Mouse (Mus musculus) stomach, postnatal 0 days (tissue): ENCODE results near the gene Frmd4b.

Experiments
- CTCF ChIP-seq: IDR thresholded peaks from 2 replicates; pipeline ENCODE4 v1.5.1; 2016; ENCODE audit warnings: antibody characterized with exemption, low read depth, mild to moderate bottlenecking, moderate library complexity
- EP300 ChIP-seq: optimal IDR thresholded peaks from 2 replicates; pipeline ENCODE3; 2016; ENCODE audit warnings: antibody characterized with exemption

DNA sequence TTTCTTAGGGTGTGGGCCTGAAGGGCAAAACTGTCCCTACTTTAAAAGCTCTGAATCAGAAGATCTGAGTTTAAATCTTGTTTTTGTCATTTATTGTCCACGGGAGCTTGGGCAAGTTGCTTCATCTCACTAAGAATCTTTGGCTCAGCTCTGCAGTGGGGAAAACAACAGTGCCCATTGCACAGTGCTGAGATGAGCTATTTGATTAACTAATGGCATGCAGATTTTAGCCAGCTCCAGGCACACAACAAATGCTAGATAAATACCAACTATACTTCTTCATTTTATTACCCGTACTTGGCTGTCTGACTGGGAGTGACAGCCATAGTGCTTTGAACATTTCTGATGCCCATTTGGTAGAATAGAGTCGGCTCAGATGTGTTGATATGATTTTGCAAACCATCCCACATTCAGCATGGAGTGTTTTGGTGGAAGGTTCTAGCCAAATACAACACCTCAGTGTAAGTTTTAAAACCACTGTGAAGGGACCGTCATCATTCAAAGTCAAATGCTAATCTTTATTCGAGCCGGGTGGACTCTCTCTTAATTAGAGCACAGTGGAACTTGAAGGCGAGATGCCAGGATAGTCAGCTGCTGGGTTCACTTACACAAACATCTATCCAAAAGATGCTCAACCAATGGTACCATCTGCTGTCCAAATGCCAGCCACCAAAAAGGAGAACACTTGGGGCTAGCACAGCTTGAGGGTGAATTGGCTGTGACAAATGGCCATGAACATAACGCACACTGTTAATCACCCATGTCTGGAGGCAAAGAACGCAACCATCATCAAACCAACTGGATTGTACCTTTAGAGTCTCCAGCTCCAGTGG is 313.8 kb downstream of the Frmd4b start:
- TF ChIP-seq CTCF (no peak), EP300 (no peak)
